Mouse (Mus musculus): ENCODE measurements at regions not wholly inside any gene's neighbourhood (a gene's known extent, or its start where the extent isn't known, plus 50 kb on each side); places are given as distances from the start of the nearest gene placed in this dataset.

DNA sequence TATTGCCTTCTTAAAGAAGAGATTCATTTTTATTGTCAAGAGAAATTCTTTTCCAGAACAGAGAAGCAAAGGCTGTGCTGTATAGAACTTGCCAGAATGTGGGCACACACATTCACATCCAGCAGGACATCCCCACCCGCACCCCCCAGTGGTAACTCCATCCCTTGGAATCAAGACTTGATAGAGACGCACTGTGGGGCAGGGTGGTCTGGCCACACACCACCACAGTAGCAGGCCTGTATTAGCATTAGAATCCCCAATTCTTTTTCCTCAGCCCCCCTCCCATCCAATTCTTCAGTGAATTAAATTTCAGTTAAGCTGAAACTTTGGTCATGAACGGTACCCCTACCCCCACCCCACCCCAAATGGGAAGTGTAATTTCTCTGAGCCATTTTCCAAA is 92.5 kb upstream of the Dio3 start:
- no peak for TF ChIP-seq CTCF (IDR thresholded peaks at IDR 0.05)
- no peak for TF ChIP-seq EP300 (IDR thresholded peaks at IDR 0.05; ENCODE audit: insufficient read depth, low read depth, low read length)
